Mouse (Mus musculus): Measurements from ENCODE around the gene Camk2g. TPM values are rescaled to one million over a fixed set of nuclear protein-coding genes. Genes with fewer than 3 reads are reported as not detected.
A peak's percentile ranks its signal among the peaks of the same experiment; 100 is the strongest.

Camk2g gene
- polyA plus RNA-seq, 1 experiment from 2014 or later, result 39.5 TPM

GRCm38 (mm10) chr14:20783526-20783925 is 10.4 kb downstream of the Camk2g start:
- Histone ChIP-seq H3K36me3 (ENCODE audit: control insufficient read depth, insufficient read depth, low read length) (peaks cover 12% of the 10 kb centered on the region), H3K4me2 (no peak overlapping the region), H3K4me3 (ENCODE audit: low read depth, low read length) (no peak overlapping the region), H3K4me1 (ENCODE audit: control insufficient read depth, insufficient read depth, low read length) (no peaks in the 10 kb centered on the region), H3K9me3 (ENCODE audit: control insufficient read depth, low read length) (no peaks in the 10 kb centered on the region), H3K9ac (ENCODE audit: low read length) (no peak overlapping the region), H3K27ac (ENCODE audit: low read depth, low read length) (no peak overlapping the region), H3K27me3 (ENCODE audit: control insufficient read depth, insufficient read depth, low read length) (no peaks in the 10 kb centered on the region)
- no peak for DNase-seq (ENCODE audit: low spot score, missing footprints)
- WGBS, result 93% methylated on average over 6 of the region's 6 CpGs
- ATAC-seq (ENCODE audit: low FRiP score), result no peak

GRCm38 (mm10) chr14:20782860-20783259 is 11.0 kb downstream of the Camk2g start:
- Histone ChIP-seq H3K27ac (ENCODE audit: low read depth, low read length) (no peak overlapping the region), H3K4me2 (no peak overlapping the region), H3K9me3 (ENCODE audit: control insufficient read depth, low read length) (no peaks in the 10 kb centered on the region), H3K9ac (ENCODE audit: low read length) (no peak overlapping the region), H3K36me3 (ENCODE audit: control insufficient read depth, insufficient read depth, low read length) (peaks cover 19% of the 10 kb centered on the region), H3K4me1 (ENCODE audit: control insufficient read depth, insufficient read depth, low read length) (no peaks in the 10 kb centered on the region), H3K4me3 (ENCODE audit: low read depth, low read length) (no peak overlapping the region), H3K27me3 (ENCODE audit: control insufficient read depth, insufficient read depth, low read length) (no peaks in the 10 kb centered on the region)
- 89% methylated on average over 7 of the region's 7 CpGs for whole genome bisulfite sequencing
- ATAC-seq (ENCODE audit: low FRiP score) (no peak), DNase-seq (ENCODE audit: low spot score, missing footprints) (no peak)

- 95% methylated on average over 7 of the region's 8 CpGs for WGBS
- peaks cover 12% of the 10 kb centered on the region for H3K4me1 ChIP-seq (ENCODE audit: control insufficient read depth, insufficient read depth, low read length)
- H3K4me2 ChIP-seq, result no peak overlapping the region
- no peak for DNase-seq (ENCODE audit: low spot score, missing footprints)
- no peaks in the 10 kb centered on the region for H3K27me3 ChIP-seq (ENCODE audit: control insufficient read depth, insufficient read depth, low read length)
- H3K36me3 ChIP-seq (ENCODE audit: control insufficient read depth, insufficient read depth, low read length), result peaks cover 13% of the 10 kb centered on the region
- H3K9ac ChIP-seq (ENCODE audit: low read length), result no peak overlapping the region
- no peak overlapping the region for H3K27ac ChIP-seq (ENCODE audit: low read depth, low read length)
- no peaks in the 10 kb centered on the region for H3K9me3 ChIP-seq (ENCODE audit: control insufficient read depth, low read length)
- no peak for ATAC-seq (ENCODE audit: low FRiP score)
- no peak overlapping the region for H3K4me3 ChIP-seq (ENCODE audit: low read depth, low read length)
Measured at GRCm38 (mm10) chr14:20780217-20780616, 13.7 kb downstream of the Camk2g start.

- no peak overlapping the region for H3K9ac ChIP-seq (ENCODE audit: low read length)
- H3K27me3 ChIP-seq (ENCODE audit: control insufficient read depth, insufficient read depth, low read length), result no peaks in the 10 kb centered on the region
- WGBS, result 83% methylated on average over 8 of the region's 8 CpGs
- no peak overlapping the region for H3K4me2 ChIP-seq
- no peak overlapping the region for H3K4me3 ChIP-seq (ENCODE audit: low read depth, low read length)
- ATAC-seq (ENCODE audit: low FRiP score) (no peak), DNase-seq (ENCODE audit: low spot score, missing footprints) (no peak)
- no peaks in the 10 kb centered on the region for H3K9me3 ChIP-seq (ENCODE audit: control insufficient read depth, low read length)
- no peak overlapping the region for H3K27ac ChIP-seq (ENCODE audit: low read depth, low read length)
- H3K36me3 ChIP-seq (ENCODE audit: control insufficient read depth, insufficient read depth, low read length), result peaks cover 11% of the 10 kb centered on the region
- H3K4me1 ChIP-seq (ENCODE audit: control insufficient read depth, insufficient read depth, low read length), result peaks cover 24% of the 10 kb centered on the region
Measured at GRCm38 (mm10) chr14:20778496-20778895, 15.4 kb downstream of the Camk2g start.

- WGBS, result 14% methylated on average over 6 of the region's 6 CpGs
Measured at GRCm38 (mm10) chr14:20775661-20776060, 18.2 kb downstream of the Camk2g start.

GRCm38 (mm10) chr14:20773410-20773809 is 20.5 kb downstream of the Camk2g start:
- Histone ChIP-seq H3K9ac (ENCODE audit: low read length) (no peak overlapping the region), H3K36me3 (ENCODE audit: control insufficient read depth, insufficient read depth, low read length) (peaks cover 7% of the 10 kb centered on the region), H3K4me3 (ENCODE audit: low read depth, low read length) (no peak overlapping the region), H3K4me2 (no peak overlapping the region), H3K4me1 (ENCODE audit: control insufficient read depth, insufficient read depth, low read length) (peaks cover 27% of the 10 kb centered on the region), H3K27me3 (ENCODE audit: control insufficient read depth, insufficient read depth, low read length) (no peaks in the 10 kb centered on the region), H3K9me3 (ENCODE audit: control insufficient read depth, low read length) (no peaks in the 10 kb centered on the region), H3K27ac (ENCODE audit: low read depth, low read length) (no peak overlapping the region)
- DNase-seq (ENCODE audit: low spot score, missing footprints), result no peak
- WGBS, result 18% methylated on average over 3 of the region's 3 CpGs
- ATAC-seq (ENCODE audit: low FRiP score), result no peak

More at GRCm38 (mm10) chr14:20775661-20776060, 18.2 kb downstream of the Camk2g start:
- peaks cover 10% of the 10 kb centered on the region for H3K36me3 ChIP-seq (ENCODE audit: control insufficient read depth, insufficient read depth, low read length)
- H3K4me1 ChIP-seq (ENCODE audit: control insufficient read depth, insufficient read depth, low read length), result peaks cover 27% of the 10 kb centered on the region
- H3K4me2 ChIP-seq, result peak overlapping the region; percentile 22; the same call in 1 of the 2 replicates
- DNase-seq (ENCODE audit: low spot score, missing footprints), result peak; percentile 92
- ATAC-seq (ENCODE audit: low FRiP score), result no peak
- H3K9ac ChIP-seq (ENCODE audit: low read length), result no peak overlapping the region
- no peak overlapping the region for H3K27ac ChIP-seq (ENCODE audit: low read depth, low read length)
- no peaks in the 10 kb centered on the region for H3K27me3 ChIP-seq (ENCODE audit: control insufficient read depth, insufficient read depth, low read length)
- H3K4me3 ChIP-seq (ENCODE audit: low read depth, low read length), result no peak overlapping the region
- no peaks in the 10 kb centered on the region for H3K9me3 ChIP-seq (ENCODE audit: control insufficient read depth, low read length)

- Histone ChIP-seq H3K4me3 (ENCODE audit: low read depth, low read length) (no peak overlapping the region), H3K27me3 (ENCODE audit: control insufficient read depth, insufficient read depth, low read length) (no peaks in the 10 kb centered on the region), H3K27ac (ENCODE audit: low read depth, low read length) (no peak overlapping the region), H3K4me2 (no peak overlapping the region), H3K36me3 (ENCODE audit: control insufficient read depth, insufficient read depth, low read length) (peaks cover 2% of the 10 kb centered on the region), H3K9ac (ENCODE audit: low read length) (no peak overlapping the region), H3K4me1 (ENCODE audit: control insufficient read depth, insufficient read depth, low read length) (peaks cover 27% of the 10 kb centered on the region), H3K9me3 (ENCODE audit: control insufficient read depth, low read length) (no peaks in the 10 kb centered on the region)
- no peak for ATAC-seq (ENCODE audit: low FRiP score)
- 82% methylated on average over 6 of the region's 6 CpGs for WGBS
- no peak for DNase-seq (ENCODE audit: low spot score, missing footprints)
Measured at GRCm38 (mm10) chr14:20772808-20773207, 21.1 kb downstream of the Camk2g start.

GRCm38 (mm10) chr14:20771941-20772340 is 21.9 kb downstream of the Camk2g start:
- H3K27me3 ChIP-seq (ENCODE audit: control insufficient read depth, insufficient read depth, low read length), result no peaks in the 10 kb centered on the region
- WGBS, result 92% methylated on average over 3 of the region's 3 CpGs
- H3K9me3 ChIP-seq (ENCODE audit: control insufficient read depth, low read length), result no peaks in the 10 kb centered on the region
- no peak overlapping the region for H3K4me2 ChIP-seq
- no peak for ATAC-seq (ENCODE audit: low FRiP score)
- no peak overlapping the region for H3K9ac ChIP-seq (ENCODE audit: low read length)
- H3K27ac ChIP-seq (ENCODE audit: low read depth, low read length), result no peak overlapping the region
- H3K4me3 ChIP-seq (ENCODE audit: low read depth, low read length), result no peak overlapping the region
- peaks cover 2% of the 10 kb centered on the region; the same call in 1 of the 2 replicates for H3K36me3 ChIP-seq (ENCODE audit: control insufficient read depth, insufficient read depth, low read length)
- peaks cover 27% of the 10 kb centered on the region for H3K4me1 ChIP-seq (ENCODE audit: control insufficient read depth, insufficient read depth, low read length)
- DNase-seq (ENCODE audit: low spot score, missing footprints), result no peak

GRCm38 (mm10) chr14:20768581-20768980 is 25.3 kb downstream of the Camk2g start:
- DNase-seq (ENCODE audit: low spot score, missing footprints) (no peak), ATAC-seq (ENCODE audit: low FRiP score) (no peak)
- Histone ChIP-seq H3K9ac (ENCODE audit: low read length) (no peak overlapping the region), H3K27me3 (ENCODE audit: control insufficient read depth, insufficient read depth, low read length) (no peaks in the 10 kb centered on the region), H3K36me3 (ENCODE audit: control insufficient read depth, insufficient read depth, low read length) (peaks cover 6% of the 10 kb centered on the region), H3K4me1 (ENCODE audit: control insufficient read depth, insufficient read depth, low read length) (peaks cover 3% of the 10 kb centered on the region), H3K27ac (ENCODE audit: low read depth, low read length) (no peak overlapping the region), H3K9me3 (ENCODE audit: control insufficient read depth, low read length) (no peaks in the 10 kb centered on the region), H3K4me2 (no peak overlapping the region), H3K4me3 (ENCODE audit: low read depth, low read length) (no peak overlapping the region)
- WGBS, result 78% methylated on average over 5 of the region's 5 CpGs
